Mouse (Mus musculus) CH12.LX (cell line): Measurements from ENCODE around the gene Bpifb2. TPM values are rescaled to one million over a fixed set of nuclear protein-coding genes. Genes with fewer than 3 reads are reported as not detected.

Source experiments
- DNase-seq: peaks from one replicate; pipeline ENCODE4 v3.0.0-alpha.2; 2013; ENCODE audit errors: extremely low read depth
- H3K27ac ChIP-seq: 2 replicates; pipeline ENCODE4 v1.5.1; 2012; ENCODE audit warnings: low read depth, mild to moderate bottlenecking, control low read depth, moderate library complexity; ENCODE audit not compliant: insufficient read depth
- H3K27me3 ChIP-seq: replicated peaks from 2 replicates; pipeline ENCODE3; 2012; ENCODE audit warnings: inconsistent platforms
- H3K36me3 ChIP-seq, 2 experiments: replicated peaks in 1 of 2; 2 replicates each; pipeline versions ENCODE3 to v1.6.1; 2012; ENCODE audit warnings: inconsistent platforms in 1 of 2, low read length in 1 of 2, mild to moderate bottlenecking in 1 of 2, mixed read lengths in 1 of 2, moderate library complexity in 1 of 2; ENCODE audit not compliant: control insufficient read depth in 1 of 2, insufficient read depth in 1 of 2
- H3K4me1 ChIP-seq, 2 experiments: 2 replicates each; pipeline ENCODE4 v1.6.1; 2012; ENCODE audit warnings: inconsistent platforms in 1 of 2, moderate library complexity in 1 of 2; ENCODE audit not compliant: insufficient read depth in 2 of 2, control insufficient read depth in 1 of 2
- H3K4me2 ChIP-seq: 2 replicates; pipeline ENCODE4 v1.6.1; 2012; ENCODE audit warnings: low read depth, mild to moderate bottlenecking, control low read depth; ENCODE audit not compliant: poor library complexity, insufficient read depth, severe bottlenecking
- H3K4me3 ChIP-seq, 3 experiments: fragments of 150-350 bp in 1 of 3; sonication (generic) in 1 of 3; replicated peaks in 1 of 3; 2 replicates each; pipeline versions ENCODE3 to v1.5.1; 2011 to 2012; ENCODE audit warnings: low read depth in 2 of 3, low read length in 2 of 3, mild to moderate bottlenecking in 2 of 3, moderate library complexity in 2 of 3, control low read depth in 1 of 3, improper control_type of control experiment in 1 of 3, inconsistent platforms in 1 of 3, mixed read lengths in 1 of 3; ENCODE audit not compliant: poor library complexity in 1 of 3
- H3K79me2 ChIP-seq: replicated peaks from 2 replicates; pipeline ENCODE4 v1.6.1; 2012; ENCODE audit warnings: mild to moderate bottlenecking, moderate library complexity; ENCODE audit not compliant: control insufficient read depth, poor library complexity, insufficient read depth, severe bottlenecking; ENCODE audit errors: extremely low read depth
- H3K9ac ChIP-seq: 2 replicates; pipeline ENCODE4 v1.6.1; 2012; ENCODE audit warnings: low read depth, mild to moderate bottlenecking, control low read depth, moderate library complexity; ENCODE audit not compliant: insufficient read depth
- H3K9me3 ChIP-seq: replicated peaks from 2 replicates; pipeline ENCODE3; 2012; ENCODE audit warnings: low read length, inconsistent platforms, mixed read lengths
- BHLHE40 ChIP-seq: IDR thresholded peaks from 2 replicates; pipeline ENCODE4 v1.6.1; 2011; ENCODE audit warnings: mild to moderate bottlenecking, low read depth, low read length, improper control_type of control experiment
- CHD1 ChIP-seq: IDR thresholded peaks from 2 replicates; pipeline ENCODE4 v1.6.1; 2012; ENCODE audit warnings: low read depth, low read length, improper control_type of control experiment, inconsistent platforms
- CTCF ChIP-seq, 2 experiments: IDR thresholded peaks in 1 of 2; conservative IDR thresholded peaks in 1 of 2; 2 replicates each; pipeline ENCODE4 v1.5.1; 2011 to 2012; ENCODE audit warnings: low read depth in 2 of 2, low read length in 2 of 2, improper control_type of control experiment in 1 of 2, inconsistent platforms in 1 of 2, mild to moderate bottlenecking in 1 of 2, moderate library complexity in 1 of 2
- GABPA ChIP-seq: IDR thresholded peaks from 2 replicates; pipeline ENCODE4 v1.6.1; 2012; ENCODE audit warnings: low read depth, low read length, improper control_type of control experiment, inconsistent platforms; ENCODE audit not compliant: insufficient replicate concordance
- IRF4 ChIP-seq: IDR thresholded peaks from 2 replicates; pipeline ENCODE4 v1.6.1; 2014; ENCODE audit warnings: low read depth, mild to moderate bottlenecking, inconsistent platforms, low read length, improper control_type of control experiment
- JUN ChIP-seq: IDR thresholded peaks from 2 replicates; pipeline ENCODE4 v1.6.1; 2011; ENCODE audit warnings: low read depth, mild to moderate bottlenecking, low read length, improper control_type of control experiment, moderate library complexity; ENCODE audit not compliant: insufficient read depth
- KAT2A ChIP-seq: IDR thresholded peaks from 2 replicates; pipeline ENCODE4 v1.6.1; 2012; ENCODE audit warnings: low read length, improper control_type of control experiment, inconsistent platforms; ENCODE audit not compliant: insufficient replicate concordance
- MAFK ChIP-seq: IDR thresholded peaks from 2 replicates; pipeline ENCODE4 v1.6.1; 2011; ENCODE audit warnings: low read length, improper control_type of control experiment; ENCODE audit not compliant: insufficient replicate concordance
- NRF1 ChIP-seq: IDR thresholded peaks from 2 replicates; pipeline ENCODE4 v1.6.1; 2014; ENCODE audit warnings: low read depth, mild to moderate bottlenecking, inconsistent platforms, low read length, improper control_type of control experiment, moderate library complexity
- POLR2A ChIP-seq: IDR thresholded peaks from 2 replicates; pipeline ENCODE4 v1.6.1; 2011; ENCODE audit warnings: low read depth, mild to moderate bottlenecking, improper control_type of control experiment, low read length
- POLR2AphosphoS2 ChIP-seq: IDR thresholded peaks from 2 replicates; pipeline ENCODE4 v1.6.1; 2011; ENCODE audit warnings: low read depth, low read length, improper control_type of control experiment
- SIN3A ChIP-seq: IDR thresholded peaks from 2 replicates; pipeline ENCODE4 v1.6.1; 2012; ENCODE audit warnings: low read length, improper control_type of control experiment, inconsistent platforms
- UBTF ChIP-seq: IDR thresholded peaks from 2 replicates; pipeline ENCODE4 v1.6.1; 2012; ENCODE audit warnings: low read depth, mild to moderate bottlenecking, inconsistent platforms, low read length, improper control_type of control experiment, moderate library complexity
- USF1 ChIP-seq: IDR thresholded peaks from 2 replicates; pipeline ENCODE4 v1.6.1; 2014; ENCODE audit warnings: low read depth, mild to moderate bottlenecking, inconsistent platforms, low read length, improper control_type of control experiment
- ZC3H11A ChIP-seq: IDR thresholded peaks from 2 replicates; pipeline ENCODE4 v1.6.1; 2012; ENCODE audit warnings: low read depth, mild to moderate bottlenecking, inconsistent platforms, low read length, improper control_type of control experiment
- ZKSCAN1 ChIP-seq: IDR thresholded peaks from 2 replicates; pipeline ENCODE4 v1.6.1; 2012; ENCODE audit warnings: low read depth, inconsistent platforms, low read length, improper control_type of control experiment, borderline replicate concordance
- ZNF384 ChIP-seq: IDR thresholded peaks from 2 replicates; pipeline ENCODE4 v1.6.1; 2012; ENCODE audit warnings: low read depth, low read length, improper control_type of control experiment, inconsistent platforms
- dilution Hi-C: fragments of 300-500 bp; cut with MboI; formaldehyde crosslinking; loops from 2 replicates; pipeline ENCODE4 v1.14.3; 2020; ENCODE audit warnings: low sequenced_read_pairs; ENCODE audit not compliant: extremely low pct_unique_long_range_greater_than_20kb, extremely low pct_ligation_motif_present
- in situ Hi-C: fragments of 300-500 bp; cut with MboI; formaldehyde crosslinking; loops from 3 replicates; pipeline ENCODE4 v1.14.3; 2019; ENCODE audit warnings: low sequenced_read_pairs, low pct_ligation_motif_present, low pct_unique_long_range_greater_than_20kb, mixed read lengths
- polyA plus RNA-seq: library from polyadenylated mRNA; unstranded; fragments of >175 nt; gene quantifications from 2 replicates; pipeline ENCODE4 v1.2.1, GENCODE M21; 2012; ENCODE audit warnings: low read depth; ENCODE audit not compliant: insufficient read length
- total RNA-seq, 2 experiments: library from RNA; depleted of rRNA; stranded (reverse); fragments of 300-350 nt in 1 of 2; fragments of >200 nt in 1 of 2; gene quantifications; 2 replicates each; pipeline ENCODE4 v1.2.3; 2012 to 2014

Gene Bpifb2
- total and polyA plus RNA-seq, 3 experiments, result not detected

- Histone ChIP-seq H3K9me3 (peaks cover 4% of the 10 kb centered on the region), H3K4me2 (no peak overlapping the region), H3K36me3 (no peaks in the 10 kb centered on the region), H3K4me1 (no peaks in the 10 kb centered on the region), H3K4me3 (no peak overlapping the region), H3K27ac (no peak overlapping the region), H3K79me2 (no peaks in the 10 kb centered on the region), H3K27me3 (peaks cover 78% of the 10 kb centered on the region)
- dilution Hi-C loops, result no loop called here
- DNase-seq, result no peak
- no peak for TF ChIP-seq MAFK
- no peak for TF ChIP-seq JUN
- no peak for TF ChIP-seq IRF4
- TF ChIP-seq NRF1, result no peak
- TF ChIP-seq KAT2A, result no peak
- TF ChIP-seq UBTF, result no peak
- TF ChIP-seq POLR2AphosphoS2, result no peak
- no peak for TF ChIP-seq SIN3A
- no peak for TF ChIP-seq USF1
- no peak for TF ChIP-seq ZC3H11A
- no peak for TF ChIP-seq ZKSCAN1
- TF ChIP-seq, all 38 proteins: peak for 0
- in situ Hi-C loops, result no loop called here
- H3K9ac ChIP-seq, result no peak overlapping the region
Observed at GRCm38 (mm10) chr2:153860715-153861114, 14.1 kb upstream of the Bpifb2 start.

DNA sequence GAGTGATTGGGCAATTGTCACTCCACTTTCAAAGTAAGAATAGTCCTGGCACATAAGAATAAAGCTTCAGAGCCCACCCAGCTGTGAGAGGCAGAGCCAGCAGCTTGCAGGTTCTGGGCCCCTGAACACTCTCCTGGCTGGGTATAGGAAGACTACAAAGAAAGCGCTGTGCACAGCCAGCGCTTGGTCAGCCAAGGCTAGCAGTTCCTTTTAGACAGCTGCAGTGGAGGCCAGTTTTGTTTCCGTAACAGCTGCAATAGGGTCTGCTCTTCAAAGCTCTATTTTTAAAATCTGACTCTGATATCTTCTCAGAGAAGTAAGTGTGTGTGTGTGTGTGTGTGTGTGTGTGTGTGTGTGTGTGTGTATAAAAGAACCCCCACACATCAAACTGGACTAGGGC, 12.9 kb upstream of the Bpifb2 start:
- Histone ChIP-seq H3K79me2 (no peaks in the 10 kb centered on the region), H3K9me3 (peaks cover 4% of the 10 kb centered on the region)
- DNase-seq, result no peak

More for the DNA sequence above, 12.9 kb upstream of the Bpifb2 start:
- no peak overlapping the region for H3K4me3 ChIP-seq
- H3K9ac ChIP-seq, result no peak overlapping the region
- no peak for TF ChIP-seq SIN3A
- no peak for TF ChIP-seq ZNF384
- no peak for TF ChIP-seq ZKSCAN1
- TF ChIP-seq IRF4, result no peak
- TF ChIP-seq CTCF (conservative IDR thresholded peaks at IDR 0.05 in 1 of 2, IDR thresholded peaks at IDR 0.05 in 1 of 2; ENCODE audit: low read depth in 2 of 2, low read length in 2 of 2), result no peak
- TF ChIP-seq BHLHE40, result no peak
- TF ChIP-seq GABPA, result no peak
- no peak for TF ChIP-seq POLR2A
- no peak for TF ChIP-seq JUN
- TF ChIP-seq POLR2AphosphoS2, result no peak
- no peak for TF ChIP-seq CHD1
- dilution Hi-C loops, result no loop called here
- no peak overlapping the region for H3K27ac ChIP-seq
- in situ Hi-C loops, result no loop called here
- H3K27me3 ChIP-seq, result peaks cover 78% of the 10 kb centered on the region
- H3K4me1 ChIP-seq, result no peaks in the 10 kb centered on the region
- H3K4me2 ChIP-seq, result no peak overlapping the region
- H3K36me3 ChIP-seq, result no peaks in the 10 kb centered on the region
